Mouse (Mus musculus): ENCODE measurements around the gene Foxo6. TPM values are rescaled to one million over a fixed set of nuclear protein-coding genes. Genes with fewer than 3 reads are reported as not detected.

Gene Foxo6
- polyA plus RNA-seq, 1 experiment from 2014 or later = 0.29 TPM

GRCm38 (mm10) chr4:120231982-120232381 lies 55.2 kb downstream of the Foxo6 start:
- ATAC-seq = no peak
- Histone ChIP-seq H3K27me3 (replicated peaks) (no peaks in the 10 kb centered on the region), H3K4me3 (replicated peaks) (no peak overlapping the region), H3K9ac (no peak overlapping the region), H3K9me3 (no peaks in the 10 kb centered on the region), H3K36me3 (no peaks in the 10 kb centered on the region), H3K27ac (no peak overlapping the region), H3K4me2 (replicated peaks) (no peak overlapping the region), H3K4me1 (replicated peaks) (0 out of 2 replicates have a peak, but pooled peaks cover 6% of the 10 kb centered on the region)
- WGBS = 47% methylated on average over 4 of the region's 4 CpGs

GRCm38 (mm10) chr4:120230256-120230649 lies 56.9 kb downstream of the Foxo6 start:
- H3K4me2 ChIP-seq (replicated peaks) = no peak overlapping the region
- no peak overlapping the region for H3K4me3 ChIP-seq (replicated peaks)
- 27% methylated on average over 6 of the region's 6 CpGs for WGBS
- H3K27me3 ChIP-seq (replicated peaks) = no peaks in the 10 kb centered on the region
- ATAC-seq = peak; percentile 57
- H3K9me3 ChIP-seq = no peaks in the 10 kb centered on the region
- no peaks in the 10 kb centered on the region for H3K36me3 ChIP-seq
- H3K9ac ChIP-seq = no peak overlapping the region
- no peak overlapping the region for H3K27ac ChIP-seq
- 0 out of 2 replicates have a peak, but pooled peaks cover 6% of the 10 kb centered on the region for H3K4me1 ChIP-seq (replicated peaks)

DNA sequence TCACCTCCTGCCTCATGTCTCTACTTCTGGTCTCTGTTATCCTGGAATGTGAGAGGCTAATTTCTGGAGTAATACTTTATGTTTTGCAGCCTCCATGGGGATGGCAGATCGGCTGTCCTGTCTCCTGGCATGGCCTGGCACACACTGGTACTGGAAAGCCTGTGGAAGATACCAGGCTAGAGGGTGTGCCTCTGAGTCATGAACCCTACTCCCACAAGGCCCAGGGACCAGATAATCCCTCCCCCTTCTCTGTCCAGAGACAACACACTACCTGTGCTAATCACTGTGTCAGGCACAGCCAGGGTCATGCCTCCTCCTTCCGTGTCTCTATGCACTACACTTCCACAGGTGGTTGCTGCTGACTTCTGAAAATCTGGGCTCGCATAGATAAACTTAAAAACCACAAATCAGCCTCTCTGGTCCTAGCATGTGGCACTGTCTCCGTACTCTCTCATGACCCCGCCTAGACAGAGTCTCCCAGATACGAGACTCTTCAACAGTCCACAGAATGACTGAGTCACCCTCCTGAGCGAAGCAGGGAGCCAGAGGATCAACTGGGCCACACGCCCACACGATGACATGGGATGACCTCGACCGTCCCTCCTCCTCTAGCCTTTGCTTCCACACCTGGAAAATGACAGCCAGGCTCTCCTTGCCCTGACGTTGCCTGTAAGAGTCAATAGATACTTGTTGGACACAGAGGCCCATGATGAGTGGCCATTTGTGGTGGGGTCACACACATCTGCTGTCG lies 57.5 kb downstream of the Foxo6 start:
- 75% methylated on average over 13 of the region's 13 CpGs for WGBS

DNA sequence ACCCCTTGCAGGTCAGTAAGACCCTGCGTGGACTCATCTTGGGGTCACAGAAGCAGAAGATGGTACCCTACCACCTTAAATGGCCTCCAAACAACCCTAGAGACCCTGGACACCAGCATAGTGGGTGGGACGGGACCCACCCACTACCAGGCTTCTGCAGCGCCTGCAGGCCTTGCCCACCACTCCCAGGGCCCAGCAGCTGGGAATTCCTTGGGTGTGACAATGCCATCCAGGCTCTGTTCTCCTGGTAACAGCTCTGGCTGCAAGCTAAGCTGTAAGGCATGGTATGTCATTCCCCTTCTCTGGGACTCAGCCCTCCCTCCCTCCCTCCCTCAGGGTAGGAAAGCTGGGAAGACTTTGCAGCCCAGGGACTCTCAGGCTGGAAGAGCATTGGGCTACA lies 58.5 kb downstream of the Foxo6 start:
- Histone ChIP-seq H3K9ac (no peak overlapping the region), H3K36me3 (no peaks in the 10 kb centered on the region), H3K9me3 (no peaks in the 10 kb centered on the region), H3K4me1 (replicated peaks) (peaks cover 6% of the 10 kb centered on the region; the same call in 1 of the 2 replicates), H3K4me2 (replicated peaks) (no peak overlapping the region), H3K27me3 (replicated peaks) (no peaks in the 10 kb centered on the region), H3K27ac (no peak overlapping the region), H3K4me3 (replicated peaks) (no peak overlapping the region)
- no peak for ATAC-seq
- WGBS = 88% methylated on average over 3 of the region's 3 CpGs

More for the DNA sequence above, 57.5 kb downstream of the Foxo6 start:
- H3K9ac ChIP-seq = no peak overlapping the region
- 0 out of 2 replicates have a peak, but pooled peaks cover 6% of the 10 kb centered on the region for H3K4me1 ChIP-seq (replicated peaks)
- 0 out of 2 replicates have a peak, but pooled peaks have one; percentile 1 for ATAC-seq
- H3K9me3 ChIP-seq = no peaks in the 10 kb centered on the region
- H3K27me3 ChIP-seq (replicated peaks) = no peaks in the 10 kb centered on the region
- no peak overlapping the region for H3K4me2 ChIP-seq (replicated peaks)
- H3K27ac ChIP-seq = no peak overlapping the region
- no peak overlapping the region for H3K4me3 ChIP-seq (replicated peaks)
- no peaks in the 10 kb centered on the region for H3K36me3 ChIP-seq

- Histone ChIP-seq H3K27ac (no peak overlapping the region), H3K4me2 (replicated peaks) (no peak overlapping the region), H3K4me1 (replicated peaks) (peaks cover 11% of the 10 kb centered on the region; the same call in 1 of the 2 replicates), H3K9ac (no peak overlapping the region), H3K36me3 (no peaks in the 10 kb centered on the region), H3K9me3 (no peaks in the 10 kb centered on the region), H3K27me3 (replicated peaks) (no peaks in the 10 kb centered on the region), H3K4me3 (replicated peaks) (no peak overlapping the region)
- no peak for ATAC-seq
- 55% methylated on average over 2 of the region's 2 CpGs for WGBS
These were observed 59.9 kb downstream of the Foxo6 start for GRCm38 (mm10) chr4:120227224-120227623.

- no peak overlapping the region for H3K9ac ChIP-seq
- no peaks in the 10 kb centered on the region for H3K9me3 ChIP-seq
- H3K4me2 ChIP-seq (replicated peaks) = no peak overlapping the region
- 80% methylated on average over 4 of the region's 4 CpGs for WGBS
- no peak overlapping the region for H3K4me3 ChIP-seq (replicated peaks)
- no peak overlapping the region for H3K27ac ChIP-seq
- ATAC-seq = no peak
- peaks cover 10% of the 10 kb centered on the region; the same call in 1 of the 2 replicates for H3K4me1 ChIP-seq (replicated peaks)
- H3K27me3 ChIP-seq (replicated peaks) = no peaks in the 10 kb centered on the region
- no peaks in the 10 kb centered on the region for H3K36me3 ChIP-seq
These were observed 60.5 kb downstream of the Foxo6 start for GRCm38 (mm10) chr4:120226682-120227081.

- Histone ChIP-seq H3K36me3 (no peaks in the 10 kb centered on the region), H3K27me3 (replicated peaks) (no peaks in the 10 kb centered on the region), H3K4me3 (replicated peaks) (no peak overlapping the region), H3K27ac (no peak overlapping the region), H3K4me2 (replicated peaks) (no peak overlapping the region), H3K9me3 (no peaks in the 10 kb centered on the region), H3K4me1 (replicated peaks) (peaks cover 5% of the 10 kb centered on the region; the same call in 1 of the 2 replicates), H3K9ac (no peak overlapping the region)
- WGBS = 51% methylated on average over 6 of the region's 6 CpGs
- no peak for ATAC-seq
These were observed 61.9 kb downstream of the Foxo6 start for GRCm38 (mm10) chr4:120225135-120225780.

GRCm38 (mm10) chr4:120223805-120224204 lies 63.3 kb downstream of the Foxo6 start:
- peaks cover 13% of the 10 kb centered on the region for H3K4me1 ChIP-seq (replicated peaks)
- no peak overlapping the region for H3K4me2 ChIP-seq (replicated peaks)
- no peaks in the 10 kb centered on the region for H3K36me3 ChIP-seq
- H3K4me3 ChIP-seq (replicated peaks) = no peak overlapping the region
- no peak overlapping the region for H3K9ac ChIP-seq
- peak; percentile 32; the same call in 1 of the 2 replicates for ATAC-seq
- H3K9me3 ChIP-seq = no peaks in the 10 kb centered on the region
- 81% methylated on average over 6 of the region's 6 CpGs for WGBS
- no peaks in the 10 kb centered on the region for H3K27me3 ChIP-seq (replicated peaks)
- no peak overlapping the region for H3K27ac ChIP-seq

DNA sequence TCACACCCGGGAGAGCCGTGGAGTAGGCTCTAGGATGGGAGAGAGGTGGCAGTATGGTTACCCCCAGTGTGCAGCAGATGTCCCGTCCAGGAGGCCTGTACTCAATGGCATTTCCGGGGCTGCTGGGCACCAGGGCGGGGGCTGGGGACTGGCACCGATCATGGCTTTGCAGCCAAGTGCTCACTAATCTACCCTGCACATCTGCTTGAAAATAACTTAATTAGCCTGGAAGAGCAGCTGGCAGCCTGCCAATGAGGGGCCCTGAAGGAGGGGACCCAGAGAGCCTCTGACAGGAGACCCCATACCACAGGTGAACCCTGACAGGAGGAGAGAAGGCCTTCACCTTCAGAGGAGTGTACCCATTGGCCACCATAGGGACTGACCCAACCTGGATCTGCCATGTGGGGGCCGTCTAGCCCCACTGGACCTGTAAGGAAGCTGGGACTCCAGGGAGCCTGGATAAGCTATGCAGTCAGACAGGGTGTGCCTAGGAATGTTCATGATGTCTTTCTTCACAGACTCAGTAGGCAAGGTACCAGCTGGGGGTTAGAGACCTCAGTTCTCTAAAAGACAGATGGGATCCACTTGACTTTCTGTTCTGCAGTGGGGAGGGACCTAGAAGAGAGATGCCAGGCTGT lies 63.9 kb downstream of the Foxo6 start:
- no peak overlapping the region for H3K9ac ChIP-seq
- 69% methylated on average over 7 of the region's 7 CpGs for WGBS
- peak; percentile 56 for ATAC-seq
- H3K36me3 ChIP-seq = no peaks in the 10 kb centered on the region
- H3K4me1 ChIP-seq (replicated peaks) = peaks cover 13% of the 10 kb centered on the region
- no peaks in the 10 kb centered on the region for H3K27me3 ChIP-seq (replicated peaks)
- H3K9me3 ChIP-seq = no peaks in the 10 kb centered on the region
- H3K4me2 ChIP-seq (replicated peaks) = no peak overlapping the region
- no peak overlapping the region for H3K27ac ChIP-seq
- H3K4me3 ChIP-seq (replicated peaks) = no peak overlapping the region

GRCm38 (mm10) chr4:120221708-120222107 lies 65.4 kb downstream of the Foxo6 start:
- Histone ChIP-seq H3K9me3 (no peaks in the 10 kb centered on the region), H3K4me1 (replicated peaks) (peaks cover 13% of the 10 kb centered on the region), H3K27ac (no peak overlapping the region), H3K9ac (no peak overlapping the region), H3K4me3 (replicated peaks) (no peak overlapping the region), H3K4me2 (replicated peaks) (no peak overlapping the region), H3K36me3 (no peaks in the 10 kb centered on the region), H3K27me3 (replicated peaks) (no peaks in the 10 kb centered on the region)
- no peak for ATAC-seq
- WGBS = 43% methylated on average over 6 of the region's 6 CpGs

DNA sequence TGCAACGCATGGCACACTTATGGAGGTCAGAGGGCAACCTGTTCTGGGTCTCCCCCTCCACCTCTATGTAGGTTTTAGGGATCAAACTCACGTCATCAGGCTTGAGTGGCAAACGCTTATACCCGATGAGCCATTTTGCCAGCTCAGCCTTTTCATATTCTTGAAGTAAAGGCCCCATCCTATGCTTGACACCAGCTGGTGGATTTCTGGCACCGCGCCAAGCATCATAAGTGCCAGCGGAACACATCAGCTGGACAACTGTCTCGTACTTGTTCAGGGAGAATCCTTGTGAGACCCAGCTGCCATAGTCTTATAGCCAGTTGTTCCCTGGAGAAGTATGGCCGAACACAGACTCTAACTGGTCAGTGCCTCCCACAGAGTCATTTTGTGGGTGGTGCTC lies 68.3 kb downstream of the Foxo6 start:
- H3K36me3 ChIP-seq = no peaks in the 10 kb centered on the region
- ATAC-seq = no peak
- H3K4me3 ChIP-seq (replicated peaks) = no peak overlapping the region
- no peak overlapping the region for H3K9ac ChIP-seq
- WGBS = 73% methylated on average over 9 of the region's 9 CpGs
- H3K27ac ChIP-seq = no peak overlapping the region
- H3K27me3 ChIP-seq (replicated peaks) = no peaks in the 10 kb centered on the region
- peaks cover 13% of the 10 kb centered on the region for H3K4me1 ChIP-seq (replicated peaks)
- H3K9me3 ChIP-seq = no peaks in the 10 kb centered on the region
- no peak overlapping the region for H3K4me2 ChIP-seq (replicated peaks)
